Mouse (Mus musculus) MEL (cell line): ENCODE data around the gene Sox11.

Experiments
- POLR2AphosphoS5 ChIP-seq: IDR thresholded peaks from 2 replicates; pipeline ENCODE4 v1.6.1; 2012; ENCODE audit warnings: low read depth, borderline replicate concordance, mild to moderate bottlenecking, inconsistent platforms, low read length, moderate library complexity, mixed read lengths
- SMC3 ChIP-seq: IDR thresholded peaks from 2 replicates; pipeline ENCODE4 v1.6.1; 2011; ENCODE audit warnings: low read depth, low read length, improper control_type of control experiment
- TAL1 ChIP-seq: IDR thresholded peaks from 2 replicates; pipeline ENCODE4 v1.6.1; 2012; ENCODE audit warnings: mild to moderate bottlenecking, inconsistent platforms, low read length, moderate library complexity, mixed read lengths

DNA sequence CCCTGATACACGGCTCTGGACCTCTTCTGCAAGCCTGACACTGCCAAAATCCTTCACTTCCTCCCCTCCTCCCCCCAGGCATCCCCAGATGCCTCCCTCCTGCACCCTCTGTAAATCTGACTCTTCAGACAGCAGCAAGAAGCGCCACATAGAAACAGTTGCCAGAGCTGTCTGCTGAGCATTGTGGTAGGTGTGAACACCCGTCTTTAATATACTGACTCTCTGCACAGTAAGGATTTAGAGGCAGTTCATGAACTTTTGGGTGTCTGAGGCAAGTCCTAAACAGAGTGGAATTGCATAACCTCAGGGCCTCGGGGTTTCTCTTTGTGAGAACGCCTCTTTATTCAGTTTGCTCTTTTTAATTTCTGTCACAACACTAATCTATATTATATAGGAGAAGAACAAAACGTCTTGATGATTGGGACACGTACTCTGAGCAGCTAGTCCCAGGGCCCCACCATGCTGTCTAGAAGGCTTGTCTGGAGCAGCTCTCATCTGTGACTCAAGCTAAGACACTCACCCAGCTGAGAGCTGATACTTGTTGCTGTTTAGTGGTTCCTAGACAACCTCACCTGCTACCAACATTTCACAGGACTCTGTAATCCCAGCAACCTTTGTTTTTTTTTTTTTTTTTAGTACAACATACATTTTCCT is 49.4 kb upstream of the Sox11 start:
- no peak for TF ChIP-seq SMC3
- no peak for TF ChIP-seq POLR2AphosphoS5
- TF ChIP-seq TAL1: no peak
